Mouse (Mus musculus): ENCODE results near the gene Mmp17.
A peak's percentile ranks its signal among the peaks of the same experiment; 100 is the strongest.
"Not testable (repeated sequence)": the region's sequence is repeated elsewhere in the genome, so short reads cannot be mapped to it uniquely, and the experiment has no call there.

Mmp17 gene

GRCm38 (mm10) chr5:129594116-129595114 is 10.4 kb downstream of the Mmp17 start:
- peak; percentile 92 for DNase-seq

GRCm38 (mm10) chr5:129602071-129602487 is 18.1 kb downstream of the Mmp17 start:
- no peak for DNase-seq

DNA sequence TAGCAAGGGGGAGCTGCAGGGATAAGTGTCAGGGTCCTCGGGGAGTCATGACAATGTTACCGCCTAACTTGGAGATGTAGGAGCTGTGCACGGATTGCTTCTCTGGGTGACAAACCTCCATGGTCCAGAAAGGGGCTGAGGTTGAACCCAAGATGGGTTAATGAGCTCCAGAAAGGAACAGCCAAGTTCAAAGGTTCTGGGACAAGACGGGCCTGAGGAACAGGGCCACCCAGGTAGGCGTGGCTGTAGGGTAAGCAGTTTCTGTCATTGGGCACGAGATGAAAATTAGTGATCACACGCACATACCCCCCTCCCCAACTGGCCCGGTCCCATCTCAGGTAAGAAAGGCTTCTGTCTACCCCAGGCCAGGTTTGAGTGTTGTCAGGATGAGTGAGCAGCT is 23.5 kb downstream of the Mmp17 start:
- DNase-seq: no peak

GRCm38 (mm10) chr5:129611060-129611459 is 27.1 kb downstream of the Mmp17 start:
- DNase-seq: peak; percentile 73

DNA sequence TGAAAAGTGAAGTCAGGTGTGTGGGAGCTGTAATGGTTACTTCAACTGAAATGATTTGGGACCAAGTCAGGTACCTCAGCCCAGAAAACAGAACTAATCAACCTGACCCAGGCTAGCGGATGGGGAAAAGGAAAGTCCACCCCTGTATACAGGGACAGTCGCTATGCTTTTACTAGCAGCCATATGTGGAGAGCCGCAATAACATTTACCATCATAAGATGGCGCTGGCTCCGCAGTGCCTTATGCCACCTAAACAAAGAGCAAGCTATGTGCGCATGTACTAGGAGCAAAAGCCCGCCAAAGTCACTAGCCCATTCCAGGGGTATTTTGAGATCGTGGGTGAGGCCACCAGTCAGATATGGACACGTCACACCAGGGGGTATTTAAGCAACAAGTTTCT is 36.6 kb downstream of the Mmp17 start:
- not testable (repeated sequence) for DNase-seq

GRCm38 (mm10) chr5:129621361-129621760 is 37.4 kb downstream of the Mmp17 start:
- no peak for DNase-seq

GRCm38 (mm10) chr5:129626099-129626498 is 42.1 kb downstream of the Mmp17 start:
- no peak for DNase-seq

GRCm38 (mm10) chr5:129626586-129626985 is 42.6 kb downstream of the Mmp17 start:
- not testable (repeated sequence) for DNase-seq

GRCm38 (mm10) chr5:129632270-129633250 is 48.6 kb downstream of the Mmp17 start:
- not testable (repeated sequence) for DNase-seq

GRCm38 (mm10) chr5:129650858-129651257 is 66.9 kb downstream of the Mmp17 start:
- DNase-seq: no peak

DNA sequence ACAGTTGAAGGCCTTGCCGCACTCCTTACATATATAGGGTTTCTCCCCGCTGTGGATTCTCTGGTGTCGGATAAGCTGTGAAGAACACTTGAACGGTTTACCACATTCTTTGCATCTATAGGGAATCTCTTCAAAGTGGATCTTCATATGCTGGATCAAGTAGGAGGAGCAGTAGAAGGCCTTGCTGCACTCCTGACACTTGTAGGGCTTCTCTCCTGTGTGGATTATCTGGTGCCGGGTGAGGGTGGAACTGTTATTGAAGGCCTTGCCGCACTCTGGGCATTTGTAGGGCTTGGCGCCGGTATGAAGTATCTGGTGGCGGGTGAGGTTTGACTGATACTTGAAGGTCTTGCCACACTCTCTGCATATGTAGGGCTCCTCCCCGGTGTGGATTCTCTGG is 73.0 kb downstream of the Mmp17 start:
- no peak for DNase-seq

GRCm38 (mm10) chr5:129657931-129658330 is 74.0 kb downstream of the Mmp17 start:
- DNase-seq: no peak

Measured in cerebellum, adult 9-10 months (tissue).